Mouse (Mus musculus) testis, postnatal 10 days (tissue): Measurements from ENCODE around the gene CN725425.
A peak's percentile ranks its signal among the peaks of the same experiment; 100 is the strongest.

ENCODE experiments used
- DNase-seq: peaks from one replicate; pipeline ENCODE4 v3.0.0; 2021; ENCODE audit warnings: low spot score

CN725425 gene

DNA sequence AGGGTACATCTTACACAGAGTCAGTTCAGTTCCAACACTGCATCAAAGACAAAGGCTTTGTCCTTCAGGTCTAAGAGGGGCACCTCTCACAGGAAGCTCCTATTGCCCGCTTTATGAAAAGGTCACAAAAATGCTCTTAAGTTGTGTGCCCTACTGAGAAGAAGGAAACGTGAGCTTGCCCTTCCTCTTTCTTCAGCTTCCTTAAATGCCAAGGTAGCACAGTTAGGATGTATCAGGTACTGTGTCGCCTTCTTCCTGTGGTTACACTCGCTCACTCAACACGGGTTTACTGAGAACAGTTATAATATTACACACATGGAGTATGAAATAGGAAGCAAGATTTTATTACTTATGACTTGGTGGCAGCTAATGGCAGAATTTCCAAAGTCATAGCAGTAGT, 38.0 kb downstream of the CN725425 start:
- no peak for DNase-seq

DNA sequence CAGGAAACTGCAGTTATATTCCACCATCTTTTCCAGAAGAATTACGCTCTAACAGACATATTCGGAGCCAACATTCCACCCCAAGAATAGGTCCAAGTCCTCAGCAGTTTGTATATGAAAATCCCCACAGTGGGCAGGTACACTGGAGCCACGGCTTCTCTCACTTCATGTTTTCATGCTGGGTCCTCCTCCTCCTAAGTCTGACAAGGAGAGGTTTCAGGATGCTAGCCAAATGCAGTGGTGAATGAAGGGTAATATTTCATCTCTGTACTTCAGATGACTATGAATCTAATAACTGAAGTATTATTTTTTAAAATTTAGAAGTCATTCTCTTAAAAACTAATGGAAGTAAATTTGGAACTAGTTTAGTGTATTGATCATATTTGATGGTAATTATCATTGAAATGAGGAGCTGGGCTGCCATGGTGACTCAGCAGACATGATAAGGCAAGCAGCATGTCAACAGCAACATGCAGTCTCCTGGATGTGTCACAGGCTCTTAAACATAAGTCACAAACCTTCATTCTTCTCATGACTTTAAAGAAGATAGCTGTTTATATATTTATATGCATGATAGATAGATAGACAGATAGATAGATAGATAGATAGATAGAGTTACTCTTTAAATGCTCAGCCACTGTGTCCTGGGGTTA, 41.5 kb downstream of the CN725425 start:
- no peak for DNase-seq

DNA sequence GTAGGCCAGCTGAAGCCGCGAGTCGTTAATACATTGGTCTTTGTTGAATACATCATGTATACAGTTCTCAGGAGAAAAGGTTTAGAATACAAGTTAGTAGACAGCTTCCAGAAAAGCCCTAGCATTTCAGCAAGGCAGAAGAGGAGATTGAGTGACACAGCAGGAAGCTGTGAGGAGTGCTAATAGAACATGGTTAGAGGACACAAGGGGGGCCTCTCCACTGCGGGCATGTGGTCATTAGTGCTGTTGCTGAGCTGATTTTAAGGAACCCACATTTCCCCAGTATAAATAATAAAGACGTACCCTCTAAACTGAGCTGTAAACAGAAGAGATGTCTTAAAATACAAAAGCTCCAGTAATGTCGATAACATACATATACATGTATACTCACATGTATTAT, 51.5 kb downstream of the CN725425 start:
- no peak for DNase-seq

DNA sequence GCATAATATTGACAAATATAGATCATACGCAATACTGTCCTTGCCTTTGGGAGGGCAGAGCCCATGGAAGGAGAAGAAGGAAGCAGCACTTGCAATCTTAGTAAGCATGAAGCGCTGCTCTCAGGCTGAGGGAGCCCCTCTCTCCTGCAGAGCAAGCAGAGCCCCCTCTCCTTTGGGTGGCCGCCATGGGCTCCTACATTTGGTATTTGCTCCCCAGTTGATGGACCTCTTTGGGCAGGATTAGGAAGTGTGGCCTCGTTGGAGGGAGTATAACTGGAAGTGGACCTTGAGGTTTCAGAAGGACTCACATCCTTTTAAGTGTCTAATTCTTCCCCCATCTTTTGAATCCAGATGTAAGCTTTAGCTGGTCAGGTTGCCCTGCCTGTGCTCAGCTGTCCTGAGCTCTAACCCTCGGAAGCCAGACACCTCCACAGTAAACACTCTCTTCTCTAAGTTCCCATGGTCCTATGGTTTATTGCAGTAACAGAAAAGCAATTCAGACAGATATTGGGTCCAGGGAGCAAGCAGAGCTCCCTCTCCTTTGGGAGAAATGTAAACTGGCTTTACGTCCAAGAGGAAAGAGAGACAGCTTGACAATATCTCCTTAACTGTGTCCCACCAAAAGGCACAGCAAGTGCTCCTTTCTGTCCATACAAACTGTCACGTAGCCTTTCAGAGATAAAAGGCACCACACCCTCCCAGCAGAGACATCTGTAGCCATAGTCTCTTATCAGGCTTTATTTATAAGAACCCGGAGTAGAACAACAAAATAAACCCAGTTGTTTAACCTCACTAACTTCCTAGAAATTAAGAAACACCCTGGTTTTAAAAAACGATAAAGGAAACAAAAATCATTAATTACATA, 52.5 kb downstream of the CN725425 start:
- no peak for DNase-seq

DNA sequence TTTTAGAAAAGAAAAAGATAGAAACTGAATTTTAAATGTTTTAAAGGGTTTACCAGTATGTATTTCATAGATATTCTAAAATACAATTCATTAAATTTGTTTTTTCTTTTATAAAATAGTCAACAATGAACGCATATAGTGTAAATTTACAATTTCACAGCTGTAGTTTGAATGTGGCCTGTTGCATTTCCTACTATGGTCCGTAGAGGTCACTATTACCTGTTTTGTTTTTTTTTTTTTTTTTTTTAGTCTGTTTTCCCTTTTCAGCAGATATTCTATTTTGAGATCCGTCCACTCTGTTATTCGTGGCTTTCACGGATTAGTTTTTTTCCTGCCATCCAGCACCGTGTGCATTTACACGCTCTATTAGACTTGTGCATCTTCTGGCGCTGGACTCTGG, 53.7 kb downstream of the CN725425 start:
- DNase-seq = no peak

DNA sequence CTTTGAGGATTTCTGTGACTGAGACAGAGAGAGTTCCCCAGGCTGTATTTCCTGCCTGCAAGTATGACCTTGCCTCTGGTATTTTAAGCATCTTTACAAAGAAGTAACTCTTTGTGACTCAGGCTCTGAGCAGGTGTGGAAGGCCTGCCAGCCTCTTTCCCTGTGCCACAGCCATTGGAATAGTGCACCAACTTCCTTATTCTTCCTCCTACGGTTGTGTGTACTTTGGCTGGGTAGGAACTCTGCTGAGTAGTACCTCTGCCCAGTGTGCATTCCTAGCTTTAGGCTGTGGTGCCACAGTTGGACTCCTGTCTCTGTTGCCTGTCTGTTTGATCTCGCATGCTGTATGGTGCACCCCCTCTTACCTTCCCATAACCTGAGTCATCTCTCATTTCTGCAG, 56.0 kb downstream of the CN725425 start:
- DNase-seq = no peak

DNA sequence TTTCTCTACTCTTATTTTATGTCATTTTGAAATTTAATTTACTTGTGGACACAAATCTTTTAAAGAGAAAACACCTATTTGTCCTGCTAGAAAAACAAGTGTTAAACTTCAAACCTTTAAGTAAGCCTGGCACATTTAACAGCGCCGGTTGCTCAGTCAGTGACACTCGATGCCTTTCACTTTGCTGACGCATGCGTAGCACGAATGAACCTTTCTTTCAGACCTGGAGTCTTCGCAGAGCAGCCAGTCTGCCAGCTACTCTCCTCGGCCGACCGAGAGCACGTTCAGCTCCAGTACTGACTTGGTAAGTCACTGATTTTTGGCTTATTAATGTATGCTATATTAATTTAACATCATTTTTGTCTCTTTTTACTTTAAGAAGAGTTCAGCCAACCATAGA, 57.8 kb downstream of the CN725425 start:
- no peak for DNase-seq

DNA sequence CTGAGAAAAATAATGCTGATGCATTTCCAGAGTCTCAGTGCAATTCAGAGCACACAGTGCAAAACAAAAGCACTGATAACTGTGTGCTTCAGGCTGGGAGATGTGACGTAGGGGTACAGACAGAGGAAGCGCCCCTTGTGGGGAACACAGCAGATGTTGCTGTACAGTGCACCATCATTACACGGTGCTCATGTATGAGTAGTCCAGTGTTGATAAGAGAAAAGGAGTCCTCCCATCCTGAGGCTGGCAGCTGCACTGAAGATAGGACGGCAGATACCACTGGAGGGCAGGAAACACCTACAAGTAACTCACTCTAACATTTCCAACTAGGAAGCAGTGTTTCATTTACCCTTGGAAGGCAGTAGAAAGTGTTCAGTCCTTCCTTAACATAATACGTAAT, 61.3 kb downstream of the CN725425 start:
- DNase-seq = no peak

DNA sequence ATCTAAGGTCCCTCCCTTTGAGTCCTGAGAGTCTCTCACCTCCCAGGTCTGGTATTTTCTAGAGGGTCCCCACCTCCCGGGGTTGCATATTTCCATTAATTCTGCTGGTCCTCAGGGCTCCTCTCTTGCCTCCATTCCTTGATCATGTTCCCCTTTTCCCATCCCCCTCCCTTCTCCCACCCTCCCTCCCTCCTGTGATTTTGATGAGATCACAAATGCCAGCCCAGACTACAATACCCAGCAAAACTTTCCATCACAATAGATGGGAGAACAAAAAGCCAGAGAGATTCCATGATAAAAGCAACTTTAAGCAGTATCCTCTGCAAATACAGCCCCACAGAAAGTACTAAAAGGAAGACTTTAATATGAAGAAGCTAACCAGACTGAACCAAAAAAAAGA, 64.6 kb downstream of the CN725425 start:
- DNase-seq = no peak

DNA sequence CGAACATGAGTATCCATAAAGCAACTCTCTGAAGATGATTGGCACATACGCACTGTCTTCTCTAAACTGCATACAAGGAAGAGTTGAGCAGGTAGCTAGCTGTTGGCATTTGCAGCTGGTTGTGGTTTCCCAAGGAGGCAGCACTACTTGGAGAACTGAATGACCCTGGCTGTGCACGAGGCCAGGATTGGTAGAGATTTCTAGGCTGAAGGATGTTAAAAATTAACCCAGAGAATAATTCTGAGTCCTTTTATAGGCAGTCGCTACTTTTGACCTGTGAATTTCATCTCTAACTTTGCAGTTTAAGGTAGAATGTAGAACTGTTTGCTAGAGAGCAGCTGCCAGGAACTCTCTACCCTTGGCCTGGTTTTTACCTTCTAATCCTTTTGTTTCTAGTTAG, 69.2 kb downstream of the CN725425 start:
- no peak for DNase-seq

DNA sequence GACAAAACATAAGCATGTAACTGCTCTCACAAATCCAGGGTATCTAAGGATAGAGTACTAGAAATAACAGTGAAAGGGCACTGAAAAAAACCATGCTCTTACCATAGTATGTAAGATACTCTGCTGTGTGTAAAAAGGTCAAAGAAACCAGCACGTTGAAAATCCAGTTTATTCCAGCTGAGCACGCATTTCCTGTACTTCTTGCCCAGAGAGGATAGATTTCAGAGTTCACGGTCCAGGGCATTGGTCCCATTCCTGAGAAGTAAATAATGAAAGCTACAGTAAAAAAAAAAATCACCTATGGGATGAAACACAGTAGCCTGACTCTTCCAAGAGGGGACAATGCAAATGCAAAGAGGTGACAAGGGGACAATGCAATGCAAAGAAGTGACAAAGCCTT, 76.7 kb downstream of the CN725425 start:
- DNase-seq = no peak

DNA sequence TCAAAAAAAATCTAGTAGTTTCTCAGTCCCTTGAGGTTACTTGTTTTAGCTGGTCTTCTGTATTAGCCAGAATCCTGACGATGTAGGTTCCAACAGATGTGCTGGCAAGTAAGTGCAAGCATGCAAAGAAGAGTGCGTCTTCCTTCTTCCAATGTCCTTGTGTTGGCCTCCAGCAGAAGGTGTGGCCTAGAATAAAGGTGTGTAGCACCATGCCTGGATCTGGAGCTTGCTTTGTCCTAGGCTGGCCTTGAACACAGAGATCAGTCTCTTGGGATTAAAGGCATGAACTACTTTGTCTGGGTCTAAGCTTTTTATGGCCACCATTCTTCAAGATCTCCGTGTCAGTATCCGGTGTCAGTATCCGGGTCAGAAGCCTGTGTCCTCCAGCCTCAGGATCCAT, 80.3 kb downstream of the CN725425 start:
- no peak for DNase-seq

DNA sequence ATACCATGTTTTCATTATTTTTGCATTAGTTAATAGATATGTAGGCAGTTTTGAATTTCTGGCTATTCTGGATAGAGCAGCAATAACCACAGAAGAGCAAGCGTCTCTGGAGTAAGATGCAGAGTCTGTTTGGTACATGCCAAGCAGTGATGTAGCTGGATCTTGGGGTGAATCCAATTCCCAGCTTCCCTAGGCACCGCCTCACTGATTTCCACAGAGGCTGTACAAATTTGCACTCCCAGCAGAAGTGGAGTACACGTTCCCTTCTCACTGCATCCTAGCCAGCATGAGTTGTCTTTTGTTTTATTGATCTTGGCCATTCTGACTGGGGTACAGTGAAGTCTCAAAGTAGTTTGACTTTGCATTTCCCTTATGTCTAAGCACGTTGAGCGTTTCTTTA, 82.2 kb downstream of the CN725425 start:
- DNase-seq = no peak

DNA sequence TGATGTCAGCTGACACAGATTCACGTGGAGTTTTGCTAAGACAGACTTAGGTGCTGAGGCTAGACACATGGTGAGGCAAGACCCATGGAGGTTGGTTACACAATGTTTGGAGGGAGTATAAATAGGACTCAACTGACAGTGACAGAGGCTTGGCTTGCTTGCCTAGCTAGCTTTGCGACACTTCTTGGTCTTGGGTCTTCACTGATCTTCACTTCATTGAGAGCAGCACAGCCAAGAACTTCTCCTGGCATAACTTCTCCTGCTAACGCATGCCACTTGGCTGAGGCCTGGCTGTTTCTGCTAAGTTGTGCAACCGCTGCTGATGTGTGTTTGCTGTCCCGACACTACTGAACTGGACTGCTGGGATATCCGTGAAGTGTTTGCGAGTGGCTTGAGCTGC, 83.5 kb downstream of the CN725425 start:
- no peak for DNase-seq

DNA sequence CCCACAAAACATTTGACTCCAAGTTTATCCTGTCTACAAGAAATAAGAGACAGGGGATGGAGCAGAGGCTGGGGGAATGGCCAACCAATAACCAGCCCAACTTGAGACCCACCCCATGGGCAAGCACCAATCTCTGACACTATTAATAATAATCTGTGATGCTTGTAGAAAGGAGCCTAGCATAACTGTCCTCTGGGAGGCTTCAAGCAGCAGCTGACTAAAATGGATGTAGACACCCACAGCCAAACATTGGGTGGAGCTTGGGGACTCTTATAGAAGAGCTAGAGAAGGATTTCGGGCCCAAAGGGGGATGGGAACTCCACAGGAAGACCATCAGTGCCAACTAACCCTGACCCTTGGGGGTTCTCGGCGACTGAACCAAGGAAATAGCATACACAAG, 84.1 kb downstream of the CN725425 start:
- DNase-seq = no peak

DNA sequence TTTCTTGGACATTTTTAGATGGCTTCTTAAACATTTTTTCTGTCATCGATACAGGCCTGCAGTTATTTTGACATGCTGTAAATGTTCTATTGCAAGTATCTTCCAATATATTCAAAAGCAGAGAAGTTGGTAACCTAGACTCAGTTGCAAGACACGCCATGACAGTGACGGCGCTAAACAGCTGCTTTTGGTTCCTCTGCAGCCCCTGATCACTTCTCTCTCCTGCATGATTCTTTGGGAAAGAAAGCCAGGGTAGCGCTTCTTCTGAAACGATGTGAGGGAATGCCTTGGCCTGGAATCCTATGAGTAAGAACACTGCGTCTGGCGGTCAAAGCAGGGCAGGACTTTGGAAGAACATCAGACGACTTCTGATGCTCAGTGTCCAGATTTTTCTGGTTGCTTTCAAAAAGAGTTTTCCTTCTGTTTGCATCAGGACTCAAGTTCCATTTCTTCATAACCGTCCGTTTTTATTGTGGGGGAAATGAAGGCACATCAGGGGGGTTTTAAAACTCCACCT, 100.1 kb downstream of the CN725425 start:
- no peak for DNase-seq

DNA sequence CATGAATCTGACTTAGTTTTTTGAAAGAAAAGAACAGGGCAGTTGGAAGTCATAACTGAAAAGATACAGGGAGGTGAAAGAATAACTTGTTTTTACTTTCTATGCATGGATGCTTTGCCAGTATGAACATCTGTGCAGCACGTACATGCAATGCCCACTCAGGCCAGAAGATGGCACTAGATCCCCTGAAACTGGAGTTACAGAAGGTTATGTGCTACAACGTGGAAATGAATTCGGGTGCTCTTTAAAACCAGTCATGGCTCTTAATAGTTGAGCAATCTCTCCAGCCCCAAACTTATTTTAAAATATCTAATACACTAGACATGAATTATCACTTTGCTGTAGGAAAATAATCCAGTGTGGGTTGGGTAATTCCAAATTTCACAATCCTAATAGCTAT, 102.1 kb downstream of the CN725425 start:
- peak; percentile 95 for DNase-seq

DNA sequence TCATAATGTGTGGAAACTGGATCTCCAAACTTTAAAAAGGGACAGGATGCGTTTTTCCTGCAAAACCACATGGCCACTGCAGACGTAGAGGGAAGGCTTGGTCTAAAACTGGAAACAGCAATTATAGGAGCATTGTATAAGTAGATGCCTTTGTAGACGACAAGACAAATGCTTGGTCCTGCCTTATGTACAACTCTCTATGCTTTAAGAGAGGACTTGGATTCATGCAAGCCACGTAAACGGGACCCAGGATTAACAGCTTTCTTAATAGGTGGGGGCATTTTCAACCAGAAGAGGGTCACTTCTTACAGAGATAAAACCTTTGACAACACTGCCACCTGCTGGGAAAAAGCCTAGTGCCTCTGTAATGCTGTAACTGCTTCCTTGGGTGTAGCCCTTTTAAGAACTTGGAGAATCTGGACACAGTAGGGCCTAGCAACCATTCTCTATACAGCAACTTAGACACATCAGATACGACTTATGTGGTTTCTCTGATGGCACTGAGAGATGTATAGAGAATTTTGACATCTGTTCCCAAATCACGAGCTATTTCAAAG, 105.1 kb downstream of the CN725425 start:
- peak; percentile 56 for DNase-seq
